Mouse (Mus musculus): ENCODE measurements around the gene Folr2. TPM values are rescaled to one million over a fixed set of nuclear protein-coding genes. Genes with fewer than 3 reads are reported as not detected.

Folr2 gene
- polyA plus RNA-seq, 1 experiment from 2014 or later, result not detected

DNA sequence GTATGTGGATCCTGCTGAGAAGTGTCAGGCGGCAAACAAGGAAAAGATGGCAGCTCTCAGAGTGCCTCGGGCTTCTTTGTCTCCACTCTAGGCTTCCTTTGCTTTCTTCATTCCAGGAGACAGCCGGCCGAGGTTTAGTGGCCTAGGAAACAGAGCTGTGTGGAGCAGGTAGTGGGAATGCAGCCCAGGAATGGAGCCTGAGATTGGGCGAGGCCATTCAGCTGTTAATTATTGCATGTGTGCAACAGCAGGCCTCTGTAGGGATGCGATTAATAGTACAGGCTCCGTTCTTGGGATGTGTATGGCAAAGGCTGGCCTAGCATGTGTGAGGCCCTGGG, 12.1 kb upstream of the Folr2 start:
- Histone ChIP-seq H3K9ac (replicated peaks; ENCODE audit: low read depth, low read length) (no peak overlapping the region), H3K4me1 (ENCODE audit: control insufficient read depth, insufficient read depth, low read length) (no peaks in the 10 kb centered on the region), H3K4me2 (ENCODE audit: low read depth, low read length) (no peak overlapping the region), H3K27me3 (ENCODE audit: control insufficient read depth, insufficient read depth, low read length) (no peaks in the 10 kb centered on the region), H3K9me3 (ENCODE audit: control insufficient read depth, low read length) (no peaks in the 10 kb centered on the region), H3K4me3 (ENCODE audit: low read depth, low read length) (no peak overlapping the region), H3K27ac (ENCODE audit: low read depth, low read length) (no peak overlapping the region), H3K36me3 (ENCODE audit: control insufficient read depth, insufficient read depth, low read length) (no peaks in the 10 kb centered on the region)
- ATAC-seq (ENCODE audit: low read depth), result no peak
- WGBS, result 65% methylated on average over 7 of the region's 7 CpGs

DNA sequence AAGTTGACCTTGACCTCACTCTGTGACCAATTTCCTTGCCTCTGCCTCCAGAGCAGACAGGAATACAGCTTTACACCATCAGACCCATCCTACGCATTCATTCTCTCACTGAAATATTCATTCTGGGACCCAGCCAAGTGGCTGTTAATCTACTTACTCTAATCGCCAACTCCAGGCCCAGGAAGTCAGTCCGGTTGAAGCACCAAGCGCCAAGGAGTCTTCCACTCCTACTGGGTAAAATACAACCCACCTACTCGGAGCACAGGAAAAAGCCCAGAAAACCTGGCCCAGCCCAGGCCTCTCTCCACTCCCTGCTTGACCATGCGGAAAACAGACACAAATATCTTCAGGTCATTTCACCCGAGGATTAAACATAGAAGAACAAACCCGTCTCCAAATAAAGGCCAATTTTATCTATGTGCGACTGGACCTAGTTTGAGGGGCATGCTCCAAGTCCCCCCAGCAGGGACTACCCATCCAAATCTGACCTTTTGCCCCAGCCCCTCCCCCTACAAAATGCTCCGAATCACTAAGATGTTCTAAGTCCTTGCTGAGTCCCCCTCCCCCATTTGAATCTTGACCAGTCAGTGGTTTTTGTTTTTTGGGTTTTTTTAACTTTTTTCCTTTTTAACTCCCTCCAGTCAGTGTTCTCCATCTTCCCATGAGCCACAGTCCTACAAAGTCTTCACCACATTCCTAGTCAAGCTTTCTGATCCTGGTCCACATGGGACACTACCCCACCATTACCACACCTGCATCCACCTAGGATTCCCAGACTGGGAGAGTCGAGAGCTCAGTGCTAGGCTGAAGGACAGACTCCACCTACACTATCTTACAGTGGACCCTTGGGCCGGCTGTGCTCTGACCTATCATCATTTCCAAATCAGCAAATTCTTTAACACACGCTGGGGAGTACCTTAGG, 11.5 kb upstream of the Folr2 start:
- Histone ChIP-seq H3K4me1 (ENCODE audit: control insufficient read depth, insufficient read depth, low read length) (no peaks in the 10 kb centered on the region), H3K4me3 (ENCODE audit: low read depth, low read length) (no peak overlapping the region), H3K27me3 (ENCODE audit: control insufficient read depth, insufficient read depth, low read length) (no peaks in the 10 kb centered on the region), H3K9me3 (ENCODE audit: control insufficient read depth, low read length) (no peaks in the 10 kb centered on the region), H3K4me2 (ENCODE audit: low read depth, low read length) (no peak overlapping the region), H3K9ac (replicated peaks; ENCODE audit: low read depth, low read length) (no peak overlapping the region), H3K36me3 (ENCODE audit: control insufficient read depth, insufficient read depth, low read length) (no peaks in the 10 kb centered on the region), H3K27ac (ENCODE audit: low read depth, low read length) (no peak overlapping the region)
- no peak for ATAC-seq (ENCODE audit: low read depth)
- 65% methylated on average over 13 of the region's 13 CpGs for WGBS

DNA sequence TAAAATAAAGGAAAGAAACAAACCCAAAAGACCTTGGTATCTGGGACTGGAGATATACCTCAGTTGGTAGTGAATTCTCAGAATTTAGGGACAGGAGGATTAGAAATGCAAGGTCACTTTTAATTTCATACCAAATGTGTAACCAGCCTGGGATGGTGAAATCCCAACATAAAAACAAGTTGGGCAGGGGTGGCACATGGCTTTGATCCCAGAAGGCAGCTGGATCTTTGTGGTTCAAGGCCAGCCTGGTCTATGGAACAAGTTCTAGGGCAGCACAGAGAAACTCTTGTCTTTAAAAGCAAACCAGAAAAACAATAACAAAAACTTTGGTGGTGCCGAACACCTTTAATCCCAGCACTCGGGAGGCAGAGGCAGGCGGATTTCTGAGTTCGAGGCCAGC, 10.5 kb upstream of the Folr2 start:
- H3K4me1 ChIP-seq (ENCODE audit: control insufficient read depth, insufficient read depth, low read length), result no peaks in the 10 kb centered on the region
- no peak overlapping the region for H3K4me2 ChIP-seq (ENCODE audit: low read depth, low read length)
- H3K27me3 ChIP-seq (ENCODE audit: control insufficient read depth, insufficient read depth, low read length), result no peaks in the 10 kb centered on the region
- H3K36me3 ChIP-seq (ENCODE audit: control insufficient read depth, insufficient read depth, low read length), result no peaks in the 10 kb centered on the region
- WGBS, result 96% methylated on average over 4 of the region's 4 CpGs
- no peak overlapping the region for H3K4me3 ChIP-seq (ENCODE audit: low read depth, low read length)
- H3K9me3 ChIP-seq (ENCODE audit: control insufficient read depth, low read length), result no peaks in the 10 kb centered on the region
- H3K27ac ChIP-seq (ENCODE audit: low read depth, low read length), result no peak overlapping the region
- H3K9ac ChIP-seq (replicated peaks; ENCODE audit: low read depth, low read length), result no peak overlapping the region
- ATAC-seq (ENCODE audit: low read depth), result no peak

DNA sequence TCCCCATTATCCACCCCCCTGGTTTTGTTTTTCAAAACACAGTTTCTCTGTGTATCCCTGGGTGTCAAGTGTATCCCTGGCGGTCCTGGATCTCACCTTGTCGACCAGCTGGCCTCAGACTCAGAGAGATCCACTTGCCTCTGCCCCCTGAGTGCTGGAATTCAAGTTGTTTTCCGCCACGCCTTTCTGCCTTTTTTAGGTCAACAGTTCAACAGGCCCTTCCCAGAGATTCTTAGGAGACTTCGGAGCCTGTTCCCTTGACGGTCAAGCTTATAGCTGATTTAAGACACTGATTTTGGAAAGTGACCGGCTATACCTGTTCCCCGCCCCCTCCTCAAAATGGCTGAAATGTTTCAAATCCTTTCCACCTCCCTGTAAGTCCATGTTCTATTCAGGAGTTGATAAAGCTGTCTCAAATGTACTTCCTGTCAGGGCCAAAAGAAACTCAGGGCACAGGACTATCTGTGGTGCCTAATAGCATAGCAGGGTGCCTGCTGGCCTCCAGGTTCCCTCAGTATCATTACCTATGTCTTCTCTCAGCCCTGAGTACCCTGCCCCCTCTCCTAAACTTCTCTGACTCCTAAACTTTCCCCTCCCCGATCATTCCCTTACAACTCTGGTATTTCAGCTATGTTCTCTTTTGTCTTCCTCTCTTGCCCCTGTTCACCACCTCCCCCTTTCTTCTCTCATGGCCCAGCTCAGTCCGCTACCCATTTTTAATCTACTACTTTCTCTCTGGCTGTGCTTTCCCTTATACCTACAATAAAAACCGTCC, 9.7 kb upstream of the Folr2 start:
- Histone ChIP-seq H3K27ac (ENCODE audit: low read depth, low read length) (no peak overlapping the region), H3K9ac (replicated peaks; ENCODE audit: low read depth, low read length) (no peak overlapping the region), H3K27me3 (ENCODE audit: control insufficient read depth, insufficient read depth, low read length) (no peaks in the 10 kb centered on the region), H3K9me3 (ENCODE audit: control insufficient read depth, low read length) (no peaks in the 10 kb centered on the region), H3K4me3 (ENCODE audit: low read depth, low read length) (no peak overlapping the region), H3K4me1 (ENCODE audit: control insufficient read depth, insufficient read depth, low read length) (no peaks in the 10 kb centered on the region), H3K4me2 (ENCODE audit: low read depth, low read length) (no peak overlapping the region), H3K36me3 (ENCODE audit: control insufficient read depth, insufficient read depth, low read length) (no peaks in the 10 kb centered on the region)
- 79% methylated on average over 11 of the region's 11 CpGs for WGBS
- ATAC-seq (ENCODE audit: low read depth), result no peak

DNA sequence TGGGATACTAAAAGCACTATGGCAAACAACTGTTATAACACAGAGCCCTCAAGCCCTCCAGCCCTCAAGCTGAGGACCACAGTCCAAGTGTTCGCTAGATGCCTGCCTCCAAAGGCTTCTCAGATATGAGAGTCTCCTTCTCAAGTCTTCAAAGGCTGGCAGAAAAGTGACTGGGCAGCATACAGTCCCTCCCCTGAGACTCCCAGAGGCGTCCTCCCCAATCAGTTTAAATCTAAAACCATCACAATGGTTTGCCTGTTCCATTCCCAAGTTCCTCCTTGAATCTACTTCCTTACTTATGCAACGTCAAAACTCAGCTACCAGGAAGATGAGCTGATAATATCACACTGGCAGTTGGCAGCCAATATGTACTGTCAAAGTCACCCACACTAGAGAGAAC, 6.4 kb upstream of the Folr2 start, which contains the start of gene Anapc15:
TSS of gene Anapc15 (plus strand) at position 301 of the 400 bp plus-strand sequence.
- Histone ChIP-seq H3K36me3 (ENCODE audit: control insufficient read depth, insufficient read depth, low read length) (no peaks in the 10 kb centered on the region), H3K9ac (replicated peaks; ENCODE audit: low read depth, low read length) (no peak within 1 kb of the TSS), H3K4me2 (ENCODE audit: low read depth, low read length) (no peak within 1 kb of the TSS), H3K27me3 (ENCODE audit: control insufficient read depth, insufficient read depth, low read length) (no peaks in the 10 kb centered on the region), H3K27ac (ENCODE audit: low read depth, low read length) (no peak within 1 kb of the TSS), H3K4me3 (ENCODE audit: low read depth, low read length) (no peak within 1 kb of the TSS), H3K4me1 (ENCODE audit: control insufficient read depth, insufficient read depth, low read length) (no peaks in the 10 kb centered on the region), H3K9me3 (ENCODE audit: control insufficient read depth, low read length) (no peaks in the 10 kb centered on the region)
- no peak for ATAC-seq (ENCODE audit: low read depth)
- WGBS, result 87% methylated on average over 3 of the region's 3 CpGs

DNA sequence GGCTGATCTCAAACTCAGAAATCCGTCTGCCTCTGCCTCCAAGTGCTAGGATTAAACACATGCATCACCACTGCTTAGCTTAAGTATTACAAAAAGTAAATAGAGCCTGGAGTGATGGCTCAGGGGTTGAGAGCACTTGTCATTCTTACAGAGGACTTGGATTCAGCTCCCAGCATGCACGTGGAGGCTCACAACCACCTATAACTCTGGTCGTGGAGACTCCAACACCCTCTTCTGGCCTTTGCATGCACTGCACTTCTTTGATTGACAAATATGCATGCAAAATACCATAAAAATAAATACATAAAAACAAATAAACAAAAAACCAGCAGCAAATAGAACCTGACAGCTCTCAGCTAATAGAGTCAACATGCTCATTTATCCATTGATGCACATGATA, 5.3 kb upstream of the Folr2 start:
- Histone ChIP-seq H3K4me1 (ENCODE audit: control insufficient read depth, insufficient read depth, low read length) (no peaks in the 10 kb centered on the region), H3K4me3 (ENCODE audit: low read depth, low read length) (no peak overlapping the region), H3K9me3 (ENCODE audit: control insufficient read depth, low read length) (no peaks in the 10 kb centered on the region), H3K4me2 (ENCODE audit: low read depth, low read length) (no peak overlapping the region), H3K27ac (ENCODE audit: low read depth, low read length) (no peak overlapping the region), H3K36me3 (ENCODE audit: control insufficient read depth, insufficient read depth, low read length) (no peaks in the 10 kb centered on the region), H3K9ac (replicated peaks; ENCODE audit: low read depth, low read length) (no peak overlapping the region), H3K27me3 (ENCODE audit: control insufficient read depth, insufficient read depth, low read length) (no peaks in the 10 kb centered on the region)
- ATAC-seq (ENCODE audit: low read depth), result no peak
- 77% methylated on average over 3 of the region's 3 CpGs for WGBS

DNA sequence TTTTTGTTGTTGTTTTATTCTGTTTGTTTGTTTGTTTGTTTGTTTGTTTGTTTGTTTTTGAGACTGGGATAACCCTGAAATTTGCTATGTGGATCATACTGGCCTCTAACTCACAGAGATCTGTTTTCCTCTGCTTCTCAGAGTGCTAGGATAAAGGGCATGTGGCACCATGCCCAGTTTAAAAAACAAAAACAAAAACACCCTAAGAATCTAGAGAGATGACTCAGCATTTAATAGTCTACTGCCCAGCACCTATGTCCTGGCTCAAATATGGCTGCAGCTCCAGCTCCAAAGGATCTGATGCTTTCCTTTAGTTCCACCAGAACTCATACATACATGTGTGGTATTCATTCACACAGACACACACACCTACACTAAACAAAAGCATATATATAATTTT, 4.0 kb upstream of the Folr2 start:
- Histone ChIP-seq H3K9ac (replicated peaks; ENCODE audit: low read depth, low read length) (no peak overlapping the region), H3K27ac (ENCODE audit: low read depth, low read length) (no peak overlapping the region), H3K9me3 (ENCODE audit: control insufficient read depth, low read length) (no peaks in the 10 kb centered on the region), H3K27me3 (ENCODE audit: control insufficient read depth, insufficient read depth, low read length) (no peaks in the 10 kb centered on the region), H3K4me3 (ENCODE audit: low read depth, low read length) (no peak overlapping the region), H3K4me2 (ENCODE audit: low read depth, low read length) (no peak overlapping the region), H3K36me3 (ENCODE audit: control insufficient read depth, insufficient read depth, low read length) (no peaks in the 10 kb centered on the region), H3K4me1 (ENCODE audit: control insufficient read depth, insufficient read depth, low read length) (no peaks in the 10 kb centered on the region)
- ATAC-seq (ENCODE audit: low read depth), result no peak

DNA sequence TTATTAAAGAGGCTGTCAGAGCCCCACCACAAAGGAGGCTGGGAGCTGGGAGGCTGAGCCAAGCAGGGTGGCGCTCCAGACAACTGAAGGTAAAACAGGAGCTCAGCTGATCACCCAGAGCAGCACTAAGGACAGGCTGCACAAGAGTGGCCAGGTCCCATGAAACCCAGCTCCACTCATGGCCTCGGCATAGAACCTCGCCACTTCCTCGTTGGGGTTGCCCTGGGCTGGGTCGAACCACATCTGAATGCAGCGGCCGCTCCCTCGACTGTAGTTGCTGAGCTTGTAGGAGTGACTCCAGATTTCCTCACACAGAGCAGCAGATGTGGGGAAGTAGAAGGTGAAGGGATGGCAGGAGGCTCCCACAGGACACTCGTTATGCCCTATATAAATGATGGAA, 1.4 kb upstream of the Folr2 start:
- Histone ChIP-seq H3K4me3 (ENCODE audit: low read depth, low read length) (no peak overlapping the region), H3K36me3 (ENCODE audit: control insufficient read depth, insufficient read depth, low read length) (no peaks in the 10 kb centered on the region), H3K9ac (replicated peaks; ENCODE audit: low read depth, low read length) (no peak overlapping the region), H3K9me3 (ENCODE audit: control insufficient read depth, low read length) (no peaks in the 10 kb centered on the region), H3K27me3 (ENCODE audit: control insufficient read depth, insufficient read depth, low read length) (no peaks in the 10 kb centered on the region), H3K4me1 (ENCODE audit: control insufficient read depth, insufficient read depth, low read length) (no peaks in the 10 kb centered on the region), H3K4me2 (ENCODE audit: low read depth, low read length) (no peak overlapping the region), H3K27ac (ENCODE audit: low read depth, low read length) (no peak overlapping the region)
- no peak for ATAC-seq (ENCODE audit: low read depth)
- WGBS, result 81% methylated on average over 9 of the region's 9 CpGs

DNA sequence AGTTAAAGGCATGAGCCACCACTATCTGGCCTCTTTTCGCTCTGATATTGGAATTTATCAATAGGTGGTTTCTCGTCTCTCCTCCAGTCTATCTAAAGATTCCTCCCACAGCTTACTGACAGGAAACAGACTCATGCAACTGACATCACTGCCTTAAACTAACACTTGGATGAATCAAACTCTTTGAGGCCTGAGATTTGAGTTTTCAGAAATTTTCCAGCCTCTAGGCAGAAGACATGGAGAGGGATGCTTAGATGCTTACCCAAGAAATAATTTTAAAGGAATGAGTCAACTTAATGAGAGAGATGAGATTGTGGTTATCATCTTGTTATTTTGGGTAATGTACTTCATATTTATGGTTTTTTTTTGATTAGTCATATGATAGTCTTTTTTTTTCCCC, 3.2 kb downstream of the Folr2 start:
- 90% methylated on average over 2 of the region's 2 CpGs for WGBS

More for the DNA sequence above, 3.2 kb downstream of the Folr2 start:
- no peak for ATAC-seq (ENCODE audit: low read depth)
- Histone ChIP-seq H3K27me3 (ENCODE audit: control insufficient read depth, insufficient read depth, low read length) (no peaks in the 10 kb centered on the region), H3K9me3 (ENCODE audit: control insufficient read depth, low read length) (no peaks in the 10 kb centered on the region), H3K4me1 (ENCODE audit: control insufficient read depth, insufficient read depth, low read length) (no peaks in the 10 kb centered on the region), H3K4me2 (ENCODE audit: low read depth, low read length) (no peak overlapping the region), H3K27ac (ENCODE audit: low read depth, low read length) (no peak overlapping the region), H3K4me3 (ENCODE audit: low read depth, low read length) (no peak overlapping the region), H3K9ac (replicated peaks; ENCODE audit: low read depth, low read length) (no peak overlapping the region), H3K36me3 (ENCODE audit: control insufficient read depth, insufficient read depth, low read length) (no peaks in the 10 kb centered on the region)

All from neural tube, embryonic 14.5 days (tissue).